Comparison of ENCODE assay signal across 15 mouse cellular contexts in the genomic region with DNA sequence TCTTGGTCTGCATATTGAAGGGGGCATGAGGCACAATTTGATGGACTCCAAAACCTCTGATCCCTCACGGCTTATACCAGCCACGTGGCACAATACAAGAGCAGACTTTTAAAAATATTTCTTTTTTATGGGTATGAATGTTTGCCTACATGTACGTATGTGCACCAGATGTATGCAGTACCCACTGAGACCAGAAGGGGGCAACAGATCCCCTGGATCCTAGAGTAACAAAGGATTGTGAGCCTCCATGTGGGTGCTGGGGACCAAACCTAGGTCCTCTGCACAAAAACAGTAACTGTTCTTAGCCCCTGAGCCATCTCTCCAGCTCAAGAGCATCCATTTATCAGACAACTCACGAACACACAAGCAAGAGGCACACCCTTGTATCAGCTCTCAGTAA.
DNase-seq lines count a peak whose midpoint lies in the region; ATAC-seq and TF ChIP-seq lines count a peak whose summit lies in the region.
"Had no signal": no experiment of that assay in that cellular context is flagged by ENCODE, and none has a peak within 500 bp of the region (broad histone marks: within the 10 kb centered on the region; RNA-seq: fewer than 3 reads in every experiment).

No protein-coding gene starts in this region.

- no peak for ATAC-seq in forebrain, postnatal 0 days
- ATAC-seq in forebrain, embryonic 13.5 days = no peak
- ATAC-seq: inflammation-experienced regulatory T-cells, adult 6 months had no signal

- no peak overlapping the region for H3K4me3 ChIP-seq in forebrain, postnatal 0 days (ENCODE audit: low read depth, low read length)
- no peak overlapping the region for H3K4me3 ChIP-seq in forebrain, embryonic 13.5 days
- H3K4me3 ChIP-seq in layer of hippocampus, adult 2 months = no peak overlapping the region
- H3K4me3 ChIP-seq: hindbrain, embryonic 10.5 days; limb, embryonic 13.5 days had no signal

- H3K4me2 ChIP-seq in forebrain, postnatal 0 days (ENCODE audit: low read depth) = no peak overlapping the region
- H3K4me2 ChIP-seq in forebrain, embryonic 13.5 days = no peak overlapping the region
- H3K4me2 ChIP-seq: limb, embryonic 13.5 days had no signal

- WGBS in forebrain, postnatal 0 days = 95% methylated on average over 4 of the region's 4 CpGs
- 95% methylated on average over 4 of the region's 4 CpGs for WGBS in forebrain, embryonic 13.5 days

- H3K9me3 ChIP-seq in forebrain, postnatal 0 days (ENCODE audit: low read length) = no peaks in the 10 kb centered on the region
- 0 out of 2 replicates have a peak, but pooled peaks cover 4% of the 10 kb centered on the region for H3K9me3 ChIP-seq in forebrain, embryonic 13.5 days (replicated peaks)

- no peaks in the 10 kb centered on the region for H3K36me3 ChIP-seq in forebrain, postnatal 0 days (ENCODE audit: insufficient read depth)
- H3K36me3 ChIP-seq in forebrain, embryonic 13.5 days (ENCODE audit: poor library complexity, severe bottlenecking) = no peaks in the 10 kb centered on the region
- H3K36me3 ChIP-seq: hindbrain, embryonic 10.5 days; limb, embryonic 13.5 days had no signal

- H3K27ac ChIP-seq in forebrain, postnatal 0 days (ENCODE audit: low read depth, low read length) = no peak overlapping the region
- H3K27ac ChIP-seq in forebrain, embryonic 13.5 days = no peak overlapping the region
- H3K27ac ChIP-seq in layer of hippocampus, adult 2 months = no peak overlapping the region
- H3K27ac ChIP-seq: hindbrain, embryonic 10.5 days; limb, embryonic 13.5 days had no signal

- no peak overlapping the region for H3K9ac ChIP-seq in forebrain, postnatal 0 days
- no peak overlapping the region for H3K9ac ChIP-seq in forebrain, embryonic 13.5 days
- H3K9ac ChIP-seq: limb, embryonic 13.5 days had no signal

- H3K4me1 ChIP-seq in forebrain, postnatal 0 days (ENCODE audit: insufficient read depth) = no peaks in the 10 kb centered on the region
- H3K4me1 ChIP-seq in forebrain, embryonic 13.5 days = 0 out of 2 replicates have a peak, but pooled peaks cover 5% of the 10 kb centered on the region

- H3K27me3 ChIP-seq in forebrain, postnatal 0 days (ENCODE audit: insufficient read depth, low read length) = no peaks in the 10 kb centered on the region
- H3K27me3 ChIP-seq in forebrain, embryonic 13.5 days = peaks cover 12% of the 10 kb centered on the region; the same call in 1 of the 2 replicates

- DNase-seq in forebrain, postnatal 0 days = no peak
- no peak for DNase-seq in layer of hippocampus, adult 2 months (ENCODE audit: low spot score in 2 of 2)
- no peak for DNase-seq in layer of hippocampus, adult 8-10 months (ENCODE audit: low spot score in 2 of 2)
- peak; percentile 32 for DNase-seq in 3T3-L1 (ENCODE audit: low read depth, low spot score)
- DNase-seq in R1 (ENCODE audit: low read depth, low spot score) = peak; percentile 58
- no peak for DNase-seq in adrenal gland, adult (ENCODE audit: inconsistent age in 2 of 2, low spot score in 1 of 2)
- DNase-seq in gastrocnemius, postnatal 4 days (ENCODE audit: low spot score in 2 of 2) = no peak
- DNase-seq: cerebellum, adult 11-12 months; cerebellum, postnatal 25 days; thymus, adult 18-20 months; thymus, postnatal 4 days had no signal

- peak; percentile 30; the same call in 1 of the 2 replicates for TF ChIP-seq CTCF in forebrain, postnatal 0 days (IDR thresholded peaks at IDR 0.05; ENCODE audit: low read depth)
- peak; percentile 33 for TF ChIP-seq CTCF in layer of hippocampus, adult 2 months (conservative IDR thresholded peaks at IDR 0.05)

Comparison
In these comparisons a context has a peak if more than half of its experiments do, and no peak if none do; other contexts are left out.
1. DNase-seq: peak in 3T3-L1 (single experiment) and R1 (single experiment); none in forebrain, postnatal 0 days (single experiment), layer of hippocampus, adult 2 months (0 of 2), layer of hippocampus, adult 8-10 months (0 of 2), adrenal gland, adult (0 of 2) and gastrocnemius, postnatal 4 days (0 of 2).